Mouse (Mus musculus) liver, postnatal 0 days (tissue): ENCODE measurements around the gene Gm11037.

Source experiments
- CTCF ChIP-seq: sonication (generic); IDR thresholded peaks from 2 replicates; pipeline ENCODE4 v1.5.1; 2016; ENCODE audit warnings: antibody characterized with exemption, low read depth
- EP300 ChIP-seq: IDR thresholded peaks from 2 replicates; pipeline ENCODE4 v1.6.1; 2016; ENCODE audit warnings: antibody characterized with exemption, low read depth, mild to moderate bottlenecking

DNA sequence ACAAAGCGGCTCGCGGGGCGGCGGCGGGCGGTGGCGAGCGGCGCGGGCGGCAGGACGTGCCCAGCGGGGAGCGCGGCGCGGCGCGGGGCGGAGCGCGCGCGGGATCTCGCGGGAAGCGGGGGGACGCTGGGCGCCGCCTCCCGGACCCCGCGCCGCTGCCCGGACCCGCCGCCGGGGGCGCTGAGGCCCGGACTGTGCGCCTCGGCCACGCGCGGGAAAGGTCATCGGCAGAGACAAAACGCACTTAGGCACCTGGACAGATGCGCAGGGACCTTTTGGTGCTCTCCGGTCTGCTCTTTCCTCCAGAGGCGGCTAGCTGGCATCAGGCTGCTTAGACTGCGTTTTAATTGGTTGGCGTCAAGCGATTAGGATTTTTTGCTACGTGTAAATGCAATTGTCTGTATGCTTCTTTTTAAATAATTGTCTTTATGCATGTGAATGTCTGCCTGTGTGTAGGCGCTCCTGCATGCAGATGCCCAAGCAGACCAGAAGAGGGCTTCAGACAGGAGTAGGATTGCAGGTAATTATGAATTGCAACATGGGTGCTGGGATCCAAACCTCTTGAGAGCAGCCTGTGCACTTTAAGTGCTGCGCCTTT is 46.8 kb downstream of the Gm11037 start, which contains the start of gene Cenpb:
- TF ChIP-seq CTCF (peak; percentile 44), EP300 (no peak)
